Mouse (Mus musculus): ENCODE data around the gene Wdr45.
"Not testable (repeated sequence)": the region's sequence is repeated elsewhere in the genome, so short reads cannot be mapped to it uniquely, and the experiment has no call there.

Gene Wdr45

GRCm38 (mm10) chrX:7714135-7714899 is at the start of gene Wdr45:
Gene Wdr45, plus strand, starts transcription at chrX:7714333.
- peak; percentile 89 for DNase-seq (ENCODE audit: low read depth)

GRCm38 (mm10) chrX:7664791-7665190 is 49.3 kb upstream of the Wdr45 start:
- no peak for DNase-seq (ENCODE audit: low read depth)

GRCm38 (mm10) chrX:7665739-7666502 is 48.2 kb upstream of the Wdr45 start:
- DNase-seq (ENCODE audit: low read depth), result no peak

GRCm38 (mm10) chrX:7670390-7670881 is 43.7 kb upstream of the Wdr45 start:
- DNase-seq (ENCODE audit: low read depth), result no peak

GRCm38 (mm10) chrX:7670921-7671623 is 43.1 kb upstream of the Wdr45 start, which contains the start of gene Plp2:
Gene Plp2, minus strand, starts transcription at chrX:7671390.
- no peak for DNase-seq (ENCODE audit: low read depth)

- no peak for DNase-seq (ENCODE audit: low read depth)
Observed at GRCm38 (mm10) chrX:7672739-7673138, 41.4 kb upstream of the Wdr45 start.

- DNase-seq (ENCODE audit: low read depth), result no peak
Observed at GRCm38 (mm10) chrX:7673578-7674281, 40.4 kb upstream of the Wdr45 start.

GRCm38 (mm10) chrX:7674284-7675000 is 39.7 kb upstream of the Wdr45 start:
- no peak for DNase-seq (ENCODE audit: low read depth)

- no peak for DNase-seq (ENCODE audit: low read depth)
Observed at GRCm38 (mm10) chrX:7675001-7675380, 39.1 kb upstream of the Wdr45 start.

GRCm38 (mm10) chrX:7678986-7679385 is 35.1 kb upstream of the Wdr45 start:
- no peak for DNase-seq (ENCODE audit: low read depth)

GRCm38 (mm10) chrX:7679405-7680056 is 34.6 kb upstream of the Wdr45 start:
- peak; percentile 71 for DNase-seq (ENCODE audit: low read depth)

GRCm38 (mm10) chrX:7680057-7680412 is 34.1 kb upstream of the Wdr45 start:
- DNase-seq (ENCODE audit: low read depth), result no peak

- DNase-seq (ENCODE audit: low read depth), result no peak
Observed at GRCm38 (mm10) chrX:7680864-7681263, 33.3 kb upstream of the Wdr45 start, which contains the start of gene Magix. Gene Magix, minus strand, starts transcription at chrX:7681251.

GRCm38 (mm10) chrX:7688321-7688720 is 25.8 kb upstream of the Wdr45 start:
- DNase-seq (ENCODE audit: low read depth), result no peak

- no peak for DNase-seq (ENCODE audit: low read depth)
Observed at GRCm38 (mm10) chrX:7690486-7690885, 23.6 kb upstream of the Wdr45 start.

GRCm38 (mm10) chrX:7692862-7693261 is 21.3 kb upstream of the Wdr45 start:
- DNase-seq (ENCODE audit: low read depth), result no peak

- DNase-seq (ENCODE audit: low read depth), result no peak
Observed at GRCm38 (mm10) chrX:7696520-7696919, 17.6 kb upstream of the Wdr45 start.

- peak; percentile 79 for DNase-seq (ENCODE audit: low read depth)
Observed at GRCm38 (mm10) chrX:7696954-7697381, 17.2 kb upstream of the Wdr45 start, which contains the start of gene Gpkow. Gene Gpkow, plus strand, starts transcription at chrX:7697131.

- DNase-seq (ENCODE audit: low read depth), result not testable (repeated sequence)
Observed at GRCm38 (mm10) chrX:7713764-7714134, 384 bp upstream of the Wdr45 start.

- not testable (repeated sequence) for DNase-seq (ENCODE audit: low read depth)
Observed at GRCm38 (mm10) chrX:7716058-7716457, 1.9 kb downstream of the Wdr45 start.

Measured in c-Kit-positive CD71-positive TER-119-negative erythroid progenitor cells, embryonic 14.5 days (primary cell).